Mouse (Mus musculus) forelimb bud, embryonic 11.5 days (tissue): Measurements from ENCODE around the gene Gm17555.
"Not testable (repeated sequence)": the region's sequence is repeated elsewhere in the genome, so short reads cannot be mapped to it uniquely, and the experiment has no call there.

ENCODE experiments used
- DNase-seq: peaks from one replicate; pipeline ENCODE4 v3.0.0-alpha.2; 2012; ENCODE audit warnings: low read depth, low spot score

Gm17555 gene

DNA sequence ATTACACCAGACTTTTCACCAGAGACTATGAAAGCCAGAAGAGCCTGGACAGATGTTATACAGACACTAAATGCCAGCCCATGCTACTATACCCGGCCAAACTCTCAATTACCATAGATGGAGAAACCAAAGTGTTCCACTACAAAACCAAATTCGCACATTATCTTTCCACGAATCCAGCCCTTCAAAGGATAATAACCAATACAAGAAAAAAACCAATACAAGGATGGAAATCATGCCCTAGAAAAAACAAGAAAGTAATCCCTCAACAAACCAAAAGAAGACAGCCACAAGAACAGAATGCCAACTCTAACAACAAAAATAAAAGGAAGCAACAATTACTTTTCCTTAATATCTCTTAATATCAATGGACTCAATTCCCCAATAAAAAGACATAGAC, at the start of gene Gm17555:
Gm17555 (plus strand) TSS at position 301 of the 400 bp plus-strand sequence.
- not testable (repeated sequence) for DNase-seq

DNA sequence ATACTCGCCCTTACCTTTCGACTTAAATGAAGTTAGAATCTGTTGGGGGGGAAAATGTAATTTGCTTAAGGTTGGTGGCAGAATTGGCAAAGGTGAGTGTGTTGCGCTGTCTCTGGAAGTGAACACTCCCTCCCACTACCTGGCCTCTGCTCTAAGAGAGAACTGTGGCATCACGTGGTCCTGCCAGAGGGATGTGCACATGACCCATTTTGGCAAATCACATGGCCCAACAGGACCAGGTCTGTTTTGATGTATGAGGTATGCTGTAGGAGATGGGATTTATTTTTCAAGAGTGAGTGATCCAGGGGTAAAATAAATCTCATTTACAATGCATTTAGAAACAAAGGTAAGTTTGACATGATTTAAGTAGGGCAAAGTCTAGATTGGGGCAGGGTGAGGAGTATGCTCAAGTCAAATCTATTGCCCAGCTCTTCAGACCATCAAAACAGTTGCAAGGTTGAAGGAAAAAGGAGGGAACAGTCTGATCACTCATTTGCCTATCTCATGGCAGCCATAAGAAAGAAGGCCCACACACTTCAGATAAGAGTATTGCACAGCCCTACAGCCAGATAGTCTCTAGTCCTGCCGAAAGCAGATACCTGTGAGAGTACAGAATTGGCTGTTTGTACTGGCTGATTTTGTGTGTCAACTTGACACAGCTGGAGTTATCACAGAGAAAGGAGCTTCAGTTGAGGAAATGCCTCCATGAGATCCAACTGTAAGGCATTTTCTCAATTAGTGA, 49.5 kb upstream of the Gm17555 start:
- DNase-seq = no peak

DNA sequence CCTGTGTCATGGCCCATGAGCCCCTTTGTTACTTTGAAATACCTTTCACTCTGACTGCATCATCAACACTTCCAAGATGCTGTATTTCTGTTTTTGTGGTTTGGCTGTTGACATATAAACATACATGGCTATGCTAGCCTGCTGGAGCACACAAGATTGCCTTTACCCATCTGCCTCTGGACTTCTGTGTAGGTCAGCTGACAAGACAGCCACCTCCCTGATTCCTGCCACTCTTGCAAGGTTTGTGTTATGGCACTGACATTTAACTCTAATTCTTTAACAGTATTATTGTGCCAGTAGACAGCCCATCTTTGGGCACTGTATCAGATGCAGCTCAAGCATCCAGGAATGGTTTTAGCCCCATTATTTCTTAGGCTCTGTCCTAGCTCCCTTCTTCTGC, 48.6 kb upstream of the Gm17555 start:
- no peak for DNase-seq

DNA sequence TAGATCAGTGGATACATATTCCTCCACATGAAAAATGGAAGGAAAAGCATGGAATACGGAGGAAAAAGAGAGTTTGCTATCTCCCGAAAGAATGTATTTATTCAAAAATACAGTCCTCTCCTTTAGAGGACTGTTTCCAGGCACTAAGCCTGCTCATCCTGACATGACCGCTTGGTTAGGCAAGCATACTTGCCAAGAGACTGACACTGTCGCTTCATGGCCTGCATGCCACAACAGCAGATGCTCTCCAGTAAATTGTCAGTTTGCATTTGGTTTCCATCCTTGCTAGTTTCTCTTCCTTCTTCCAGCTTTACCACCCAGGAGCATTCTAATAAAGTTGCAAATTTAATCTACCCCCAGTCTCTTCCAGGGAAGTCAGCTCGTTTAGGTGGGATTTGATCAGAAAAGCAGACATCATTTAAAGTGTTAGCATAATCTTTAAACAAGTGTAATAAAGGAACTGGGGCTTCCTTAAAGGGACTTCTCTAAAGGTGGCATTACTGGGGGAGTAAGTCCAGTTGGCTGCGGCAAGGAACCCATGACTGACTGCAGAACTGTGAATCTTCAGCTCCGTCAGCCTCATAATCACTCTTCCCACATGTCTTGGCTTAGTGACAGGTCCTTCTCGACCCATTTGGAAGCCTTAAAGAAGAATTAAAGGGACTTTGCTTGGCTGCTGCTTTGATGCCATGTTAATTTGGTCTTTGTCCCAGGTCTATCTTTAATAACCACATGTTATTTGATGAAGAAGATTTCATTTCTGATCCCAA, 47.9 kb upstream of the Gm17555 start:
- no peak for DNase-seq

DNA sequence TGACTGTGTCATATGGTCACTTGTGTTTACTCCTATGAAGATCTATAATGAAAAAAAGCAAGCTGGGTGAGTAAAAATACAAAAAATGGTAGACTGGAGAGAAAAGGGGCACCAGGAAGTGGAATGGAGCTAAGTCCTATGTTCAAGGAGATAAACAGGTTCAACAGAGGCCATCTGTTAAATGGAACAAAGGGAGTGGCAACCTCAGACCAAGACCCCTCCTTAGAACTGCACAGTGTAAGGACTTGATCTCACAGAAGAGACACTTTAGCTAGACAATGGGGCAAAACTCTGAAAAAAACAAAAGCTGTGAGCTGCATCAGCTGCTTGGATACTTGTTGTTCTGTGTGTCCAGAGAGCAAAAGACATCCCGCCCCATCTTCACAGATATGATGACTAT, 43.5 kb upstream of the Gm17555 start:
- no peak for DNase-seq

DNA sequence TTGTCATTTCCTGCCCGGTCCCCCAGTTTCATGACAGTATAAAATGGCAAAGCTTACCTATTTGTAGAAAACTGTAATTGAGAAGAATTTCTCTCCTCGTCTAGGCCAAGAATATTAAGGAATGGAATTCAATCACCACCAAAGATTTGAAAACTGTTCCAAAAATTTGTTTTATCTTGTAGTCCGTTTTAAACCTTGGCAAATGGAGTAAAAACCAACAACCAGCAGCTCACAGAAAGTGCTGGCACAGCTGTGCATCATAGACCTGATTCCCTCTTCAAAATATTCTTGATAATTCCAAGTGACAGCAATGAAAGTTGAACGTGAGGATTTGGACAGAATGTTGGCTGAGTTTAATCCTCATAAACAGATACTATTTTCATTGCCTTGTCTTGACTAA, 23.6 kb upstream of the Gm17555 start:
- DNase-seq = no peak

DNA sequence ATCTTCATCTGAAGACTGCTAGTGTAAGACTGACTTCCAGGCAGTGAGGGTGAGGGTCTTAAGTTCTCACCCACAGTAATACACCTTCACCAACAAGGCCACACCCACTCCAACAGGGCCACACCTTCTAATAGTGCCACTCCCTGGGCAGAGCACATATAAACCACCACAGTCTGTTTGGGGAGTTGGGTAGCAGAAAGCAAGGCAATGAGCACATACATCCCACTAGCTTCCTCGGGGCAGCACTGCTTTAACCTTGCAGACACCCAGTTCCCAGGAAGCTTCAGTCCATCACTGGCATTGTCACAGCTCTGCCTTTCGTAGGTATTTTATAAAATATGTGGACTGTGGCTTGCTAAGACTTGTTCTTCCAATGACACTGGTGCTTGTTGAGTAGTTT, 22.8 kb upstream of the Gm17555 start:
- no peak for DNase-seq

DNA sequence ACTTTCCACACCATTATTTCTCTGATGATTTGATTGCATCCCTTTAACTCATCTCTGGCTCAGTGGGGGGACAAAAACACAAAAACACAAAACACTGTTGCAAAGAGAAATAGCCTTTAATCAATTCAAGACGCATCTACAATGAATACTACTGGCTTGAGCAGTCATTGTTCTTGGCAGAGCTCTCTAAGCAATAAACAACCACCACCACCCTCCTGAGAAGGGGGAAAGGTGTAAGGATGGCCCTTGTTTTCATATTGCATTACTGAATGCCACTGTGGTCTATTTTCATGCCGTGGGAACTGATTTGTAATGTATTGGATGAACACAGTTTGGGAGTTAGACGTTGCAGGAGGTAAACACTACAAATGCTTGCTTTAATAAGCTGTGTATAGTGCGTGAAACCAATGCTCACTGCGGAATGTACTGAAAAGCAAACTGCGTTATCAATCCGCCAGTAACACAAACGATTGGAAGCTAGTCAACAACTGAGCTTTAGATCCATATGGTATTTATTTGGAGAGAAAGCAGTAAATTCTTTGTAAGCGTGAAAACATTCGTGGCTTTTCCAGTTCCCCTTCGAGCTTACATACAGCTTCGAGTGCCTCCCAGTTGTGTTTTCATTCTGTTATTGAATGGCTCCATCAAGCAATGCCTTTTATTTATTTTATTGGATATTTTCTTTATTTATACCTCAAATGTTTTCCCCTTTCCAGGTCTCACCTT, 19.1 kb upstream of the Gm17555 start:
- DNase-seq = peak; percentile 7

DNA sequence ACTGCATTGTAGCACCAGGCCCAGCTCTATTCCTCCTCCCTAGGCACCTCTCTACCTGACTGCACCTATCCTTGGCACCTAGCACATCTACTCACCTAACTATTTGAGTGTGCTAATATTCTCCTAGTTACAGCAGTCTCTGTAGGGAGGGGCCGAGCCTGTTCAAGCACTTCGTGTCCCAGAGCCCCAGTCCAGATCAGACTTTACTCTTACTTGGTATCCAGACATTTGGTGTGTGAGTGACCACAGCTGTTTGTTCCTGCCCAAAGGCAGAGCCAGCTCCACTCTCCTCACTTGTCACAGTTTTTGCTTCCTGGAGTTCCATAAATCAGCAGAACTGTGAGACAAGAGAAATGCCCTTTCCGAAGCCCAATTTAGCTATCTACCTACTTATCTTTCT, 15.9 kb upstream of the Gm17555 start:
- no peak for DNase-seq

DNA sequence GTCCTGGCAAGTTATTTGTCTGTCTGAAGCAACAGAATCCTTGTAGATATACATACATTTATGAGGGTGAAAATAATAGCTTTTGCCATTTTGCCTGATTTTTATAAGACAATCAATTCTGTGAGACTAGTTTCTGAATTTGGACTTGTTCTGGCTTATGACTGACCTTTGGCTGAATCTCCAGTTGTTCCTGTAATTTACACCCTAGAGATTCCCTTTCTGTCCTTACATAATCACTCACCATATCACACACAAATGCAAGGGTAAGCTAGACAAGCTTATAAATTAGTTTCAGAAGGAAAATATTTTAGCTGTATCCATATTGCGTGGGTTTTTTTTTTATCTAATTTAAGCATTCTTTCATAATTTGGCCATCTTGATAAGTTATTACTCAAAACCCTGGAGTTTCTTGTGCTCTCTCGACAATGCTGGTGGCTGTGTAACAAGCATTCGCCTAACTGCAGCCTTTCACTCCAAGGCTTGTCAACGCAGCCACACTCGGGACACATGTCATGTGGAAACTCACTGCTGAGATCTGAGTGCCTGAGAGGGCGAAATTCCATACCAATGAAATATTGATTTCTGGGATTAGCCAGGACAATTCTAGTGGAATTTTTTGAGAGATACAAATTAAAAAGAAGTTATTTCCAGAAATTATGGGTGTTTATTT, 3.8 kb upstream of the Gm17555 start:
- DNase-seq = no peak

DNA sequence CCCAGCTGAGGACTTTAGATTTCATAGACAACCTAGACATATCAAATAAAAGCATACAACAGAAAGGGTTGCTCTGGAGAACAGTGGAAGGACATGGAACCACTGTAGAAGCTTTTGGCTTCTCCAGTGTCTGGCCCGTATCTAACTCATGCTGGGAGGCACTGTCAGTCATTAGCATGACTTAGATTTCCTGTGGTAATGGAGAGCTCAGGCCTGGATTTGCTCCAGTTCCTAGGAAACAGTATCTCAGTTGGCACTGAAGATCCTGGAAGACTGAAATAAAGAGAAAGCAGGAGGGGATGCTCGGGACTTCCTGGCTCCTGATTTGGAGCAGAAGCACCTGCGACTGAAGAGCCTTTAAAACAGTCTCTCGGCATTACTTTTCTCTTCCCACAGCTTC, 12.7 kb downstream of the Gm17555 start:
- no peak for DNase-seq

DNA sequence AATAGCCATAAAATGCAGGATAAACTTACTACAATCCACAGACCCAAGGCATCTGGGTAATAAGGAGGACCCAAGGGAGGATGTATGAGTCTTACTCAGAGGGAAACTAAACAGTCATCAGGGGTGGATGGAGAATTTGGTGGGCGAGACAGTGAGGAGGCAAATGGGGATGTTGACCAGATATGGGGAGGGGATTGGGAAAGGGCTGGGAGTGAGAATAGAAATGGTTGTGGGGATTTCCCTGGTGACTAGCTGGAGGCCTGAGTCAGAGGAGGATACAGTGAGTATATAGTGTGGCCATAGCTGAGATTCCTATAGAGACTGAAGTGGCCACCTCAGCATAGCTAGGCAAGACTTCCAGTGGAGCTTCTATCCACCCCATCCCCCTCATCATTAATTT, 16.8 kb downstream of the Gm17555 start:
- DNase-seq = no peak

DNA sequence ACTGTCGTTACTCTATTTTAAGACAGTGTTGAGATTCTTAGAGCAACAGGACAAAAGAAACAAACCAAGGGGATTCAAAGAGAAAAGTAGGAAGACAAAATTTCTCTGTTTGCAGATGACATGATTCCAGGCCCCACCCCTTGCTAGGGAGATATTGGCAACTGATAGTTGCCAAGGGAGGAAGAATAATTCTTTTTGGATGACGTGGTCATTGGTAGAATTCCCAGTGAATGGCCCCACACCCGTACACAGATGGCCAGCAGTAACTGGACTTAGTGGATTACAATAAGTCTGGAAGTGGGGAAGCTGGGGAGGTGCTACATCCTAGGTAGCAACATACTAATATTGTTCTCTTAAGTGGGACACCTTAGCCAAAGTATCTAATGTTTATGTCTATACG, 22.0 kb downstream of the Gm17555 start:
- no peak for DNase-seq

DNA sequence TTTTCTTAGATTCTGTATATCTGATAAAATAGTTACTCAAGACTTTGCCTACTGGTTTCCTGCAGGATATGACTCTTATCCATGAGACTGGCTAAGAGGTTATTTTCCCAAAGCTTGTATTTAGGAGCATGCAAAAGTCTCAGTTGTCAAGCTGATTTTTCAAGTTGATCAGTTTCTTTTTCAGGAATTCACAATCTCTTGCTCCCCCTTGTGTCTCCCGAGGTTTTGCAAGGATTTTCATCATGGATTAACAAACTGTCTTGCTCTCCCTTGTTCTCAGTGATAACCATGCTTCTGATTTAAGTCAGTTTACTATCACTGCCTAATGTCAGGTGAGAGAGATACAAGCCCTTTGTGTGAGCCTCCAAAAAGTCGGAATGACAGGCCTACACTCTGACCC, 30.5 kb downstream of the Gm17555 start:
- DNase-seq = peak; percentile 10

DNA sequence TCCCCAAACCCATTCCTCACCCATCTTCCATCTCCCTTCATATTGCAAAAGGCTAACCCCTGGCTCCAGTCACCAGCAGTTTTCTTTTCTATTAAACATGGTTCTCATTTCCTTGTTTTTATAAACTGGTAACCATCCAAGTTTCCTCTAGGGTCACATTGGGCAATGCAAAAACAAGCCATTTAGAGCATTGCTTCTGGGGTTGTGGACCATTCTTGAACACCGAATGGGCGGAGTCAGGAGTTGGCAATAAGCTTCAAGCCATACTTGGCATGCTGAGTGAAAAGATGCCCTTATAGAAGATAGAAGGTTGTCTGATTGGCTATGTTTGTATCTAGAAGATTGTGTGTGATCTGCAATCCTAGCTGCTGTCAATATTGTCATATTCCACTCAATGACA, 33.6 kb downstream of the Gm17555 start:
- DNase-seq = no peak

DNA sequence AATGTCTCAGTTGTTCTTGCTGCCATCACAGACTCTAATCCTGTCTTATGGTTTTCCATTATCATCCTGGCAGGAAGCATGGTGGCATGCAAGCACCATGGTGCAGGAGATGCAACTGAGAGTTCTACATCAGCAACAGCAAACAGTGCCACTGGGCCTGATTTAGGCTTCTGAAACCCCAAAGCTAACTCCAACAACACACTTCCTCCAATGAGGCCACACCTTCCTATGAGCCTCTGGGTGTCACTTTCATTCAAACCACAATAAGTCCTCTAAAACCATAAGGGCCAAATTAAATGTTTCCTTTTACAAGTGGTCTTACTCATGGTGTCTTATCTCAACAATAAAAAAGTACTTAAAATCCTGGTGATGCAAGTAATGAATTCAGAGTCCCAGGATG, 37.3 kb downstream of the Gm17555 start:
- no peak for DNase-seq
